Mouse (Mus musculus): ENCODE data around the gene Pde11a.
"Not testable (repeated sequence)": the region's sequence is repeated elsewhere in the genome, so short reads cannot be mapped to it uniquely, and the experiment has no call there.

Gene Pde11a

GRCm38 (mm10) chr2:75990885-75991539 is 347.6 kb downstream of the Pde11a start:
- DNase-seq (ENCODE audit: low spot score) = peak; percentile 87

GRCm38 (mm10) chr2:75989694-75990093 is 348.9 kb downstream of the Pde11a start:
- DNase-seq (ENCODE audit: low spot score) = peak; percentile 45

- no peak for DNase-seq (ENCODE audit: low spot score)
Observed at GRCm38 (mm10) chr2:75988779-75989363, 349.7 kb downstream of the Pde11a start.

GRCm38 (mm10) chr2:75988378-75988777 is 350.2 kb downstream of the Pde11a start:
- DNase-seq (ENCODE audit: low spot score) = no peak

DNA sequence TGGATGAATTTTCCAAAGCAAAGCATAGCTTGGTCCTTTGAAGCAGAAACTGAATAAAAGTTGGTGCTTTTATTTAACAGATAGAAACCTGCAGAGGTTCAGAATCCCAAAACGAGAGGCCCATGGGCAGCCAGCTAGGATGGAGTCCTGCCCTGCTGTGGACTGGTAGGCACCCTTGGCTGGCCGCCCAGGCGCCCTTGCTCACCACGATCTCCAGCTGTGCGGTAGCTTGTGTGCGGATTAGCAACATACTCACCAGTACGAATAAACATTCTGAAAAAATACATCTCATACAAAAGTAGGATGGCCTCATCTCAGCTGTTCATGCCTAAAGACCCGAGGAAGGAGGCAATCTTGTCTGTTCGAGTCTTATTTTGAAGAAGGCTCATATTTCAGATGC is 350.8 kb downstream of the Pde11a start:
- DNase-seq (ENCODE audit: low spot score) = no peak

- DNase-seq (ENCODE audit: low spot score) = peak; percentile 91
Observed at GRCm38 (mm10) chr2:75985124-75985523, 353.4 kb downstream of the Pde11a start.

DNA sequence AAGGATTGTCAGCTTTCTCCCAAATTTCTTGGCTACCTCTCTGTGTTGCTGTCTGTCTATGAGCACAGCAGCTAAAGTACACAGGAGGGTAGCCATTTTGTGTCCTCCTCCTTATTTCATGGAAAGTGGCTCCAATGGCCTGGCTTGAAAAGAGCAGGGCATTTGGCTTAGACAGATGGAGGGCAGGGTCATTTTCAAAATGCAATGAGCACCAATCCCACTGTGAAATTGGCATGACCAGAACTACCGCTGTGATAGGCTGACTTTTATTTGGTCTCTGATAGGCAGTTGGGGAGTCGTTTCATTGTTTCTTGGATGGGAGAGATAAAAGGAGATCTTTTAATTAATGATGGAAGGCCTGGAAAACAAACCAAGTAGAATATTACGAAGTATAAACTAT is 354.7 kb downstream of the Pde11a start:
- DNase-seq (ENCODE audit: low spot score) = no peak

DNA sequence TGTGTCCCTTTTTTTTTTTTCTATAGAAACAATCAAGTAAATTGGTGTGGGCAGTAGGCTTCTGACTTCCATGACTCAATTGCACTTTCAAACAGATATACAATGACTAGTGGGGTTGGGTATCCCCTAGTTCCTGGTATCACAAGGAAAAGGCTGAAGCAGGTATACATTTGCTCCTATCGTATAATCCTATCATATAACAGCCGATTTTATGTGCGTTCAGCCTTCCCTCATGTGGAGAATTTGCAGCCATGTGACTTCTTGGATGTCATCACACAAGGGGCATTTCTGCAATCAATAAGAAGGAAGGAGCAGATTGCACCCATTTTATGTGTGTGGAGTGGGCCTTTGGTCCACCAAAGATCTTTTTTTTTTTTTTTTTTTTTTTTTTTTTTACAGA is 355.5 kb downstream of the Pde11a start:
- DNase-seq (ENCODE audit: low spot score) = no peak

DNA sequence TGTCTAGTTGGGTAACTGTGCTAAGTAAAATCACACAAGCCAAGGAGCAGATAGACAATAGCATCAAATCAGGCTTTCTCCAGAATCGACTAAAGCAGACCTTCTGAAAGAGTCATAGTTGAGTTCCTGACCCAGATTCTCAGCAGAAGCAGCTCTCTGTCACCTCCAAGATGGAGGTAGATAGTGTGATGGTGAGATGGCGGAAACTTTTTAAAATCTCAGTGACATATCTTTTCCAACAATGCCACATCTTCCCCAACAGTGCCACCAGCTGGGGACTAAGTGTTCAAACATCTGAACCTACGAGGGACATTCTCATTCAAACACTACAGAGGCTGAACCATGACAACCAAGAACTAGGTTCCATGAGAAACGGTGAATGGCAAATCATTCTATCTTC is 355.9 kb downstream of the Pde11a start:
- DNase-seq (ENCODE audit: low spot score) = no peak

- DNase-seq (ENCODE audit: low spot score) = peak; percentile 91
Observed at GRCm38 (mm10) chr2:75981440-75982081, 357.0 kb downstream of the Pde11a start, which contains the start of gene Ttc30a1. Gene Ttc30a1 (minus strand): TSS chr2:75981967.

GRCm38 (mm10) chr2:75980933-75981439 is 357.6 kb downstream of the Pde11a start:
- DNase-seq (ENCODE audit: low spot score) = not testable (repeated sequence)

- peak; percentile 66 for DNase-seq (ENCODE audit: low spot score)
Observed at GRCm38 (mm10) chr2:75977752-75978368, 360.7 kb downstream of the Pde11a start, which contains the start of gene Ttc30a2. Gene Ttc30a2 (minus strand): TSS chr2:75978170.

DNA sequence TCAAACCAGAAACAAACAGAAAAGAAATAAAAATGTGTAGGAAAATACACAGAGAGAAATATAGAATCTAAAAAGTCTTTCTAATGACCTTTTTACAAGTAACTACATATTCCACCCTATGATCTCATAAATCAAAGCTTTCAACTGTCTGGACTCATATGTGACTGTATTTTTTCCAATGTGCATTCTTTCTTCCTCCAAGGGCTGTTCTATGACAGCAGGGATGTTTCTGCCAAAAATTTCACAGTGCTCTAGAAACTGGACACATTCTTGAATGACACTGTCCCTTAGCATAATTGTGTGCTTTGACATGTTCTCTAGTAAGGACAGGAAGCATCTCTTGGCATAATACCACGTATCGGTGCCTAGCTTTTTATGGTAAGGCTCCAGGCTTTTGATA is 362.5 kb downstream of the Pde11a start:
- not testable (repeated sequence) for DNase-seq (ENCODE audit: low spot score)

DNA sequence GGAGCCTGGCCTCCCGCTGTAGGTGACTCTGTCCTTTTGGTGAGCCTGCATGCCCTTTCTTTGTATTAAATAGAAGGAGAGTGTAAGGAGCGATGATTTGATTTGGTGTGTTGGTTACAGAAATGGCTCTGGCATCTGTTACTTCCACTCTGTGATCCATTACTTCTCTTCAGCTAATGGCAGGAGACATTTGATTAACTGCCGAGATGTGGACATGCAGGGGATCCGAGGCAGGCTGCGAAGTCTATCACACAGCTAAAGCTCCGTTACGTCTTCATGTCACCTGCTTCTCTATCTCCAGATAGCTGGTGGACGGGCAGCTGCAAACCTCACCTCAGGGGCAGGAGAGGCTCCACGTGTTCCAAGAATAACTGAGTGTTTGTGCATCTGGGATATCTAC is 364.4 kb downstream of the Pde11a start:
- DNase-seq (ENCODE audit: low spot score) = no peak

DNA sequence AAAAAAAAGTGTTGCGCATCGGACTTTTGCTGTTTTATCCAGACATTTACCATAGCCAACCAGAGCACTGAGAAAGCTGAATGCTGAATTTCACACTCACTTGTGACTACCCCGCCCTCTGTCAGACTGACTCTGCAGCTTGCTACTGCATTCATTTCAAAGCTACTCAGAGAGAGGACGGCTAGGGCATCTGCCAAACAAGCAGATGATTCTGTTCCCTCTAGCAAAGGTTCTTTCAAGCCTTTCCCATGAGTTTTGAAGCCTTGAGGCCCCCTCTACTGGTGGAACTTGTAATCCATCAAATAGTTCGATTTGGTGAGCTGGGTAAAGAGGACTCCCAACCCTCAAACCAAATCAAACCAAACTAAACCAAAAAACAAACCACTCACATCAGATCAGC is 373.6 kb downstream of the Pde11a start:
- peak; percentile 81 for DNase-seq (ENCODE audit: low spot score)

DNA sequence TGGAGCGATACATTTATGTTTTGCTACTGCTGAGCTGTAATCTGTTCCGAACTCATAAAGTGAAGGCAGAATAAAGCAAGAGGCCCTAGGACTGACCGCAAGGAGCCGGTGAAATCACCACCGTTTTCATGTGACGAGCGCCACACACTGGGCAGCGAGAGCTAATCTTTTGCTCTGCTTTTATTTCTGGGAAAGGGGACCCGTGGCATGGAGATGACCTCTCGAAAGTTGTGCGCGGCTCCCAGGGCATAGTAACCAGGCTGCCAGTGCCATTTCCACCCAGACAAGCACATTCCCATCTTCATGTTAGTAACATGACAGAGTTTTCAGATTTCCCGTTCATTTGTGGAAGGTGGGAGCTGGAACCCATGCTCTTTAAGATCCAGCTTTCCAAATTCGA is 374.1 kb downstream of the Pde11a start:
- DNase-seq (ENCODE audit: low spot score) = peak; percentile 84

DNA sequence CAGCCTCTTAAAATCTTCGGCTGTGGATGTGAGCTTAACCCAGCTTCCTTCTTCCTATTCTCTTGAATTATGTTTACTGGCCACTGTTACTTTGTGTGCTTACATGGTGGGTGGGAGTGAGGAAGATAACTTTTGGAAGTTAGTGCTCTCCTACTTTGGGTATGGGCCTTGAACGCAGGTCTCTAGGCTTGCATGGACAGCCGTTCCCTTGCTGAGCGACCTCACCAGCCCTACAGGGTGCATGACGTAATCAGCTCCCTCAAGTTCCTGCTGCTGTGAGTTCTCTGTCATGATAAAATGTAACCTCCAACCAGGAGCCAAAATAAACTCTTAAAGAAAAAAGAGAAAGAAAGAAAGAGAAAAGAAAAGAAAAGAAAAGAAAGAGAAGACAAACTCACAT is 374.5 kb downstream of the Pde11a start:
- DNase-seq (ENCODE audit: low spot score) = no peak

DNA sequence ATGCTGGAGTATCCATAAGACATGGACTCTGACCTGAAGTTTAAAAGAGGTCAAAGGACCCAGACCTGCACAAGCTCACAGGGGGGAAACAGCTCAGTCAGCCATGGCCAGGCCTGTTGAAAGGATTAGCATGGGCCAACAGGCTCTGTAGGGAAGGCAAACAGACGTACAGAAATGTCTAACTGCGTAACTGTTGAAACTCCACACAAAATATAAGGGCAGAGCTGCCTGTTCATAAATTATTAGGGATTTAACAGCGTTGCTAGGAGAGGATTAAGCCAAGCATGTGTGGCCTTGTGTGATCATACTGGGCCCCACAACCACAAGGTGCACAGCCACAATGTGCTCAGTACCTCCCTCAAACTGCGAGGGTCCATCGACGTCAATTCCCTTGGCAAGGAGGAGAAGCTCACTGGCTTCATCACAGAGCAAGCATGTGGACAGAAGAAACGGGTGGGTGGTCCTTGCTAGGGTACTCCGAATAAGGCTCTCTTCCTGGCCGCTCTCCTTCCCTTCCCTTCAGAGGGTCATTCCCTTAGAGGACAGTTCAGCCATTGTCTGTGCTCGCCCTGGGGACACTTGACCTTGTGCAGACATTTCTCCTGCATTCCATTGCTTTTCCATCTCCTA is 375.2 kb downstream of the Pde11a start:
- DNase-seq (ENCODE audit: low spot score) = peak; percentile 42

DNA sequence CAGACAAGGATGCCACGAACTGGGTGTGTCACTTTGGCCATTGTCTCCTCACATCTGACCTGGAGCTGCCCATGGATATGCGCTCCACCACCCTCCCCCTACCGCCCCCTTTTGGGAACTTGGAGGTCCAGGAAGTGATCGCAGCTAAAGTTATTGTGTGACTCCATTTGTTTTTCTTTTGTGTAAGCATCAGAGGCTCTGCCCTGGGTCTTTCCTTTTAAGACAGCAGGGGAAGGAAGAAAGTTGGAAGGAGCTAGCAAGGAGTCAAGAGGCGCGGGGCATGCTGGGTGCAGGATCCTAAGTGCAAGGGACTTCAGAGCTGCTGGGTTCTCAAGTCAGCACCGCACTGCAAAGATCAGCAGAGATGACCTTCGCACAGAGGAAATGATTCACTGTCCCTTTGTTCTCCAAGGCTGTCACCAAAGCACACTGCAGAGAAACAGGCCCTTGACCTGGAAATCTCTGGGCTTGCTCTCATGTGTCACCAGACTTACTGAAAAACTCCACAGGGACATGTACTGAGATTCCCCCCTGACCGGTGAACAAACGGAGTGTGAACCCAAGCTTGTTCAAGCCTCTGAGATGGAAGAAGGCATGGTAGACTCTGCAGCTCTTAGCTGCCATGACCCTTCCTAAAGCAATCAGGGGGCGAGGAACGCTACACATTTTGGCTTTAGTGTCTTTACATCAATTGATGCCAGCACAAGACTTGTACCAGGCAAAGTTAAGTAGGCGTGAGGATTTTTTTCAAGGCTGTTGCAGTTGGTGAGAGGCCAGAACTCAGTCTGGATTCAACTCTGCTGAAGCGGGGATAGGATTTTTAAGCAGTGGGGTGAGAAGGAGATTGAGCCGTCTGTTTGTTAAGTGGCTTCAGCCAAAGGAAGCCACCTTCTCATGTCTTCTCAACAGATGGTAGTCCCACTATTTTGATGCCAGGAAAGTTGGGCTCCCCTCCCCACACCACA is 377.9 kb downstream of the Pde11a start:
- DNase-seq (ENCODE audit: low spot score) = peak; percentile 52

GRCm38 (mm10) chr2:75959850-75960365 is 378.7 kb downstream of the Pde11a start:
- DNase-seq (ENCODE audit: low spot score) = peak; percentile 54

Measured in embryo, embryonic 10 days (tissue).